Mouse (Mus musculus) bone marrow macrophage, adult 2 months (primary cell): Measurements from ENCODE around the gene Sirt1. TPM values are rescaled to one million over a fixed set of nuclear protein-coding genes. Genes with fewer than 3 reads are reported as not detected.

Experiments
- H3K27ac ChIP-seq: 2 replicates; pipeline ENCODE4 v1.5.1; 2012; ENCODE audit warnings: low read depth, low read length; ENCODE audit not compliant: insufficient read depth
- H3K4me1 ChIP-seq: 2 replicates; pipeline ENCODE4 v1.6.1; 2012; ENCODE audit warnings: low read length; ENCODE audit not compliant: control insufficient read depth, insufficient read depth
- H3K4me3 ChIP-seq: 2 replicates; pipeline ENCODE4 v1.5.1; 2012; ENCODE audit warnings: mild to moderate bottlenecking, low read length, moderate library complexity; ENCODE audit not compliant: insufficient read depth
- CTCF ChIP-seq: IDR thresholded peaks from 2 replicates; pipeline ENCODE4 v1.5.1; 2012; ENCODE audit warnings: low read depth, mild to moderate bottlenecking, low read length, moderate library complexity
- POLR2A ChIP-seq: IDR thresholded peaks from 2 replicates; pipeline ENCODE4 v1.6.1; 2012; ENCODE audit warnings: mild to moderate bottlenecking, low read depth, low read length, borderline replicate concordance
- polyA plus RNA-seq: library from polyadenylated mRNA; stranded (reverse); fragments of >200 nt; gene quantifications from 2 replicates; pipeline ENCODE4 v1.2.4, GENCODE M21; 2012; ENCODE audit not compliant: missing spikeins, insufficient read depth, insufficient read length

The Sirt1 gene
- polyA plus RNA-seq, result 17.6 and 17.9 TPM in 2 replicates

DNA sequence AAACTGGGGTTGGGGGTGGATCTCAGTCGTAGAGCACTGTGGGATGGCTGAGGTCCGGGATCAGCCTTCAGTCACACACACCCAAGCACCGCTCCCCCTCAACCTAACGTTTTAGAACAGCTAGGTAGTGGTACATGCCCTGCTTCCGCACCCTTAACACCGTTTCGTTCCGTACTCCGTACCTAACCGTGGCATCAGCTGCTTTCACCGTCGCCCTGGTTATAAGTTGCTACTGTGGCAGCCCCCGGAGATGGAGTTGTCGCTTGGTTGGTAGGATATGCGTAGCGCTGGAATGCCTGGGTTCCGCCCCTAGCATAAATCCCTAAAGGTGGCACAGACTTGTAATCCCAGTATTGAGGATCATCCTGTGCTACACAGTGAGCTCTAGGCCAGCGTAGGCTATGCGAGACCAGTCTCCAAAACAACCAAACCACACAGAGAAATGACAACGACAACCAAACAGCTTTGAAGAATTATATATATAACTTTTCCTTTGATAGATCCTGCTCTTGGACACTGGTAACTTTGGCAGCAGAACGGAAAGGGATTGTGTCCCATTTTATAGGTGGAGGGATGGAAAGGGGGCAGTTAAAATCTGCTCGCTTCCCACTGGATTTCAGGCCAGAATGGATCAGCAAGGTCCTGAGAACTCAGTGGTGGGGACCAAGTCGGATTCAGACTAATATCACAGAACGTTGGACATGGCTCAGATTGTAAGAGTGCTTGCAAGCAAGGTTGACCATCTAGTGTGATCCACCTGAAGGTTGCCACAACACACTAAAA lies at the start of gene Sirt1:
TSS of gene Sirt1 (minus strand) at position 207 of the 783 bp plus-strand sequence.
- Histone ChIP-seq H3K4me1 (peaks cover 9% of the 10 kb centered on the region), H3K4me3 (peak within 1 kb of the TSS; percentile 64), H3K27ac (peak within 1 kb of the TSS; percentile 27; the same call in 1 of the 2 replicates)
- TF ChIP-seq CTCF (no peak), POLR2A (no peak)

DNA sequence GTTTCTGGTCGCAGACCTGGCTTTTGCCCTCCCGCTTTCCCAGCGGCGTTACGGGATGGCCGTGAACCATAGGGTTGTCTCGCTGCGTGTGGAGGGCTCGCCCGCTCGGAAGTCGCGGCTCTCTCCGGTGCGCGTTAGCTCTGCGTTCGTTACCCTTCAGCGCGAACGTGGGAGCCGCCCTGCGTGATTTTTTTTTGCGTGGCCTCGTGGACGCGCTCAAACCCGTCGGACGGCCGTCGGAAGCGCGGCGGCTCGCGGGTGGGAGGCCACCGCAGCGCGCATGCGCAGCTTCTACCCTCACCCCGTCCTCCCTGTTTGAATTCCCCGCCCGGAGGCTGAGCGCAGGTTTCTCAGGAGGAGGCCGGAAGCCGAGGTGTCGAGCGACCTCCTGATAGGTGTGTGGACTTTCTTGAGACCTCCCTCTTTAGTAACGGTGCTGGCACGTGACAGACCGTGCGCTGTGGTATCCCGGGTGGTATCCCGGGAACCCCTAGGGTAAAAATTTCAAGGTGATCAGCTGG lies 48.3 kb upstream of the Sirt1 start, which contains the start of gene Ctnna3:
TSS of gene Ctnna3 (plus strand) at position 314 of the 521 bp plus-strand sequence.
- TF ChIP-seq POLR2A, result no peak
- TF ChIP-seq CTCF, result no peak
- Histone ChIP-seq H3K27ac (no peak within 1 kb of the TSS), H3K4me3 (peak within 1 kb of the TSS; percentile 96), H3K4me1 (no peaks in the 10 kb centered on the region)

- TF ChIP-seq CTCF (no peak), POLR2A (no peak)
- Histone ChIP-seq H3K27ac (no peak overlapping the region), H3K4me3 (peak overlapping the region; percentile 96), H3K4me1 (no peaks in the 10 kb centered on the region)
Observed at GRCm38 (mm10) chr10:63429380-63429779, 47.9 kb upstream of the Sirt1 start.

DNA sequence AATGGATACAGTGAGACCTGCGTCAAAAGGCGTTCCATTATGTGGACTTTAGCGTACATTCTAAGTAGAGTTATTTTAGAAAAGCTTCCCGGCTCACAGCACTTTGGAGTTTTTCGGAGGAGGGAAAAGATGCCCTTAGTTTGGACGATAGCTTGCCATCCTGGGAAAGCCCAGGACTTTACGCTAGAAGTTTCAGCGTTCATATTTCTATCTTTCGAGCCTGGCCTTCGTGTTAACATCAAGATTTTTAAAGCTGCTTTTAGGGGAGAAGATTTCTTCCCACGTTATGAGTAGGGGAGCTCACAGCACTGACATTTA lies 47.5 kb upstream of the Sirt1 start:
- TF ChIP-seq CTCF (no peak), POLR2A (no peak)
- no peak overlapping the region for H3K27ac ChIP-seq
- H3K4me1 ChIP-seq, result no peaks in the 10 kb centered on the region
- peak overlapping the region; percentile 66 for H3K4me3 ChIP-seq

GRCm38 (mm10) chr10:63428243-63429022 lies 46.9 kb upstream of the Sirt1 start:
- no peak overlapping the region for H3K27ac ChIP-seq
- H3K4me3 ChIP-seq, result peak overlapping the region; percentile 66
- no peaks in the 10 kb centered on the region for H3K4me1 ChIP-seq
- no peak for TF ChIP-seq CTCF
- no peak for TF ChIP-seq POLR2A

GRCm38 (mm10) chr10:63427146-63427545 lies 45.6 kb upstream of the Sirt1 start:
- no peak for TF ChIP-seq CTCF
- TF ChIP-seq POLR2A, result no peak
- H3K4me1 ChIP-seq, result no peaks in the 10 kb centered on the region
- H3K27ac ChIP-seq, result no peak overlapping the region
- H3K4me3 ChIP-seq, result no peak overlapping the region

DNA sequence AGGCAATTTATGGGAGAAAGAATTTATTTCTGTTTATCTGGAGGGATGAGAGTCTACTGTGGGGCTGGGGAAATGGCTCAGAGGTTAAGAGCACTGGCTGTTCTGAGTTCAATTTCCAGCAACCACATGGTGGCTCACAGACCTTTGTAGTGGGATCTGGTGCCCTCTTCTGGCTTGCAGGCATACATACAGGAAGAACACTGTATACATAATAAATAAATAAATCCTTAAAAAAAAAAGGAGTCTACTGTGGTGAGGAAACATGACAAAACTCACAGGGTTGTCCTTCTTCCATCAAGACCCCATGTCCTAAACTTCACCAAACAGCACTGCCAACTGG lies 42.9 kb upstream of the Sirt1 start:
- Histone ChIP-seq H3K27ac (no peak overlapping the region), H3K4me3 (no peak overlapping the region), H3K4me1 (no peaks in the 10 kb centered on the region)
- TF ChIP-seq POLR2A (no peak), CTCF (peak; percentile 36; the same call in 1 of the 2 replicates)

DNA sequence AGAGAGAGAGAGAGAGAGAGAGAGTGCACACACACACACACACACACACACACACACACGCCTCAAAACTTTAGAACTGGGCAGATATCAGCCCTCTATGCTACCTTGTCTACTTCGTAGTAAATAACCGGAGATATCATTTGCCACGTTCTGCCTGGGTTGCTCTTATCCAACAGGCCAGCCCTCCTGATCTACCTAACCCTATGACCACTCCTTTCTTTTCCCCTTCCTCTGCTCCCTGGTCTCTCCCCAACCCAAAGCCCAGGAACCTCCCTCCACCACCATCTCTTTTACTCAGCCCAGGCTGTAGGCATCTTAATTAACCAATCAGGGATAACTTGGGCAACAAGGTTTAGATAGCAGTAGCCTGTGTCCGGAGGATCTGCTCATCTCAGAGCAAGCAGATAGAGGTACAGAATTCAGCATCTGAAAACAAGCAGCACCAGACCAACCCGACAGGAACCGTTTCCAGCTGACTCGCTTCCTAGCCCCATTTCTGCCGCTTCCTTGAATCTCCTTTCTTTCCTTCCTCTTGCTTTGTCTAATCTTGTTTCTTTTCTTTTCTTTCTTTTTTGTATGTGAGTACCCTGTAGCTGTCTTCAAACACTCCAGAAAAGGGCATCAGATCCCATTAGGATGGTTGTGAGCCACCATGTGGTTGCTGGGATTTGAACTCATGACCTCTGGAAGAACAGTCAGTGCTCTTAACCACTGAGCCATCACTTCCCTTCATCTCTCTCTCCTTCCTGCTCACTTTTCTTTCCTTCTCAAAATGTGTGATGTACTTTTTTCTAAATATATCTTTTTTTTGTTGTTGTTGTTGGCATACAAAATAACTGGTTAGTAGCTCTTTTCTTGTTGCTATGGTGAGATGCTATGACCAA lies 42.3 kb upstream of the Sirt1 start:
- TF ChIP-seq POLR2A (no peak), CTCF (no peak)
- Histone ChIP-seq H3K27ac (no peak overlapping the region), H3K4me3 (no peak overlapping the region), H3K4me1 (no peaks in the 10 kb centered on the region)

DNA sequence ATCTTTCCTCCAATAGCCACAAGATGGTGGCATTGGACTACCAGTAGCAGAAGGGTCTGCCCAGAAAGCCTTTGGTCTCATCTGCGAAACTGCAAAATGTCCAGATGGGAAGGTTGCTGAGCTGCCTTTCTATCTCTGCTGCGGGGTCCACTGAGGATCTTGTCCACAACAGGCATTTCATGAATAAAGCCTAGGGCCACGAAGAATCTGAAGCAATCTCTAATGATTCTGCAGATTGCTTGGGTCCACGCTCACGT lies 41.2 kb upstream of the Sirt1 start:
- no peaks in the 10 kb centered on the region for H3K4me1 ChIP-seq
- no peak overlapping the region for H3K27ac ChIP-seq
- TF ChIP-seq POLR2A (no peak), CTCF (no peak)
- no peak overlapping the region for H3K4me3 ChIP-seq
